Mouse (Mus musculus) frontal cortex, adult 2 months (tissue): ENCODE measurements around the gene Adgrg5. TPM values are rescaled to one million over a fixed set of nuclear protein-coding genes. Genes with fewer than 3 reads are reported as not detected.
A peak's percentile ranks its signal among the peaks of the same experiment; 100 is the strongest.

Experiments used
- DNase-seq, 2 experiments: peaks; one replicate each; pipeline ENCODE4 v3.0.0; 2022; ENCODE audit warnings: low spot score in 1 of 2; ENCODE audit errors: extremely low spot score in 1 of 2
- polyA plus RNA-seq: library from polyadenylated mRNA; depleted of rRNA; stranded (reverse); fragments of >200 nt; gene quantifications from 2 replicates; pipeline ENCODE4 v1.2.3, GENCODE M21; 2012

Gene Adgrg5
- polyA plus RNA-seq, 1 experiment: 0.04 TPM

- no peak for DNase-seq
These were observed 41.3 kb downstream of the Adgrg5 start for GRCm38 (mm10) chr8:94964828-94965227.

DNA sequence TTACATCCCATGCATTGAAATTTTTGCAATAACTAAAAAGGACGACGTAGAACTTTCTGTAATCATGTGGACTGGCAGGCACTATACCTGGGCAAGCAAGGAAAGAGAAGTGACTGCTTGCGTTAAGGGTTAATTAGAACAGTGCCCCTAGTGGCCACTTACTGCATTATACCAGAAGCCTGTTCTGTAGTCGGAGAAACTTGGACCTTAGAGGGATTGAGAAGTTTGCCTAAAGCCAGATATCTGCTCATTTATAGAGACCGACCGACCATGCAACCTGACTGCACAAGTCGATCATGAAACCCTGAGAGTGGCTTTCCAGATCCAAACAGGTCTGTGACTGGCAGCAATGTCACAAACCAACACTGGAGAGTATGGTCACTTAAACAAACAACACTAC, 43.1 kb downstream of the Adgrg5 start:
- peak in 1 of 2 experiments; percentile 63 for DNase-seq

- no peak for DNase-seq
These were observed 43.6 kb downstream of the Adgrg5 start for GRCm38 (mm10) chr8:94967071-94967470.

GRCm38 (mm10) chr8:94967554-94967953, 44.1 kb downstream of the Adgrg5 start:
- DNase-seq: no peak

GRCm38 (mm10) chr8:94973270-94973669, 49.8 kb downstream of the Adgrg5 start:
- DNase-seq: no peak

GRCm38 (mm10) chr8:94973786-94974185, 50.3 kb downstream of the Adgrg5 start:
- DNase-seq: no peak

GRCm38 (mm10) chr8:94974467-94975165, 51.1 kb downstream of the Adgrg5 start, which contains the start of gene Adgrg1:
Gene Adgrg1 (plus strand): TSS chr8:94974751.
- DNase-seq: no peak

GRCm38 (mm10) chr8:94976651-94977417, 53.3 kb downstream of the Adgrg5 start:
- no peak for DNase-seq

GRCm38 (mm10) chr8:94978131-94978530, 54.6 kb downstream of the Adgrg5 start:
- no peak for DNase-seq

DNA sequence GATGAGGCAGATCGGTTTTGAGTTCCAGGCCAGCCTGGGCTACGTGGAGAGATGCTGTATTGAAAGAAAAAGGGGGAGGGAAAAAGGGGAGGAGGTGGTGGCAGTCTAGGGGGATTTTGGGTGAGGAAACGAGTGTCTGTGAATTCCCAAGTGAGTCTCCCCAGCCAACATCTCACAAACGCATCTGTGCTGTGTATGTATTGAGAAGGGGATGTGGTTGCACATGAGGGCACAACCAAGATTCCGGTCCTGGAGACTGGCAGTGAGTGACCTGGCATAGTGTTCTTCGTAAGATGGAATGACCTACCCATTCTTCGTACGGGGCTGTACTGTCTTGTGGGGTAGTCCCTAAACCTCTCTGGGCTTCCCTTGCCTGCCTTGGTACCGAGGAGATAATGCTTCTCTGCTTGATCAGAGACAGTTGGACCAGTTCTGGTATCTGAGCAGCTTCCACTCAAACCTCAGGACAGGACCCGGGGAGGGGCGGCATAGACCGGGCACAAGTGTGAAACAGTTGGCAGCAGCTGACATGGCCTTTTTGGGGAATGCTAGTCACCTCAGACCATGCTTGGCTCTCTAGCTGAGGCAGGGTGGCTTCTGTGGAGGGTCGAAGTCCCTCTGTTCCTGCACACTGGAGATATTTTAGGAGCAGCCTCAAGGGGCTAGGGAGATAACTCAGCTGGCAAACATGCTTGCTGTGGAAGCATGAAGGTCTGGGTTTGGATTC, 55.3 kb downstream of the Adgrg5 start:
- no peak for DNase-seq

DNA sequence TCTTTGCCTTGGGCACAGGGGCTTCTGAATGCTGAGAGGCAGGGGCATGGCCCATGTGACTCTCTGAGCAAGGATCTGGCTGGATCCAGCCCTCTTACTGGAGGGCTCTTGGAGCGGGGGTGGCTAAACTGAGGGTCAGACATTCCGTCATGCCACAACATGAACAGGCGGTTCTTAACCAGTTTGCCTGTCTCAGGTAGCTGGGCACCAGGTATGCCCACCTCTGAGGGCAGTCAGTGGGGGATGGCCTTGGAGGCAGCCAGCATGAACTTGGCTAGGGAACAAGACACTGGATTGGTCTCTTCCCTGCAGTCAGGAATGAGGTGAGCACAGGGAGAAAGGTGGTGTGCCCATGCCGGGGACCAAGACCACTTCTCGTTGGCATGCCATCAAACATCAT, 56.7 kb downstream of the Adgrg5 start:
- no peak for DNase-seq

DNA sequence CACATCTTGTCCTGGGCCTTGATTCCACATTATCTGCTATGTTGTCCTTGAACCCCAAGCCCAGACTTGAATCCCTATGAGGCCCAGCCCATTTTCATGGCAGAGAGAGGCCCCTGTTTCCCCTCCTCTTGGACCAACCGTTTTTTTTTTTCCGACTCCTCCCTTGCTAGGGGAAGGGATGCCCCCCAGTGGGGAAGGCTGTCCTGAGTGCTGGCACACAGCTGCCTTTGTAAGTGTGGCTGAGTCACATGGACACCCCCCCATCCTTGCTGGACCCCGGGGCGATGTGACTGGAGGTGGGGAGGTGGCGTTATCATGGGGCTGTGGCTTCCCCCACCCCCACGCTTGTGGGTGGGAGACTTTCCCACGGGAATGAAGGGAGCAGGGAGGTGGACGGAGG, 57.5 kb downstream of the Adgrg5 start:
- DNase-seq: no peak

DNA sequence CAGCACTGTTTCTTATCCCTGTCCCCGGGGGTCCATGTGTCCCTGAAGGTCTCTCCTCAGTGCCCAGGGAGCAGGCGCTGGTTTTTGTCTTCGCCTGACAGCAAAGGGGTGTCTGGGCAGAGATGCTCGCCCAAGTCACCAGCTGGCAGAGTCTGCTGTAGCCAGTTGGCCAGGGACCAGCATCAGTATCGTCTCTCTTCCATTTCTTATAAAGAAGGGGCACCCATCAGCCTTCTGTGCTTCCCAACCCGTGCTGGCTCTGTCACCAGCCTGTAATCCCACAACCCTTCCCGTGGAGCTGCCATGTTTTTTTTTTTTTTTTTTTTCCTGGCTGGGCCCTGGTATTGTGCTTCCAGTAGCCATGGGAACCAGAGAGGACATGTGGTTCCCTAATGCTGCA, 58.4 kb downstream of the Adgrg5 start:
- no peak for DNase-seq

DNA sequence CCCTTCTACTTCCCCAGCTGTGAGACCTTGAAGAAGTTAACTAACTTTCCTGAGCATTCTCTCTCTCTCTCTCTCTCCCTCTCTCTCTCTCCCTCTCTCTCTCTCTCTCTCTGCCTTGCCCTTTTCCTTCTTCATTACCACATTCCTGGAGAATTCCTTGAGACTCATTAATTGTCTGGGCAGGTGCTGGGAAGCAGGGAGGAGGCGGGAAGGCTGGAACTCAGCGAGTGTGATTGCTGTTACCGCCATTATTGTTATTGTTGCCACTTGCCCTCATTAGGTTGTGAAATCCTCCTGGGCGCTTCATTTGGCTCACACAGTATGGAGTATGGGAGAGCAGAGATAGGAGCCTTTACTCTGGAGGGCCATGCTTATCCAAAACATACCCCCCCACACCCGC, 59.7 kb downstream of the Adgrg5 start:
- DNase-seq: no peak

GRCm38 (mm10) chr8:94983881-94984516, 60.5 kb downstream of the Adgrg5 start:
- peak; percentile 57 to 76 for DNase-seq

DNA sequence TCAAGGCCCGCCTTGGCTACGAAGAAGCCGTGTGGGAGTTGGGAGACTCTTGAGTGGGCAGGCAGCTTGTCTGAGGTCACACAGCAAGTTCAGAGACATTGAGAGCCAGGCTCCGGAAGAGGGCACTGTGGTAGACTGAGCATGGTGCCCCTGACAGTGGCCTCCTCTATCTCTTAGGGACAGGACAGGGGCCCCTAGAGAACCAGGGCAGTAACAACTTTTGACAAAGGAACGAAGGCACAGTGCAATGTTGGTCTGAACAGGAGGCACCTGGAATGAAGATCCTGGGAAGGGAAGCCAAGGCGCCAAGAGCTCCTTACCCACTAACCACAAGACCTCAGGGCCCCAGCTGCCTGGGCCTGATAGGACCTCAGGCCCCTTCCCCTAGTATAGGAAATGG, 61.5 kb downstream of the Adgrg5 start:
- no peak for DNase-seq

- no peak for DNase-seq
These were observed 63.2 kb downstream of the Adgrg5 start for GRCm38 (mm10) chr8:94986676-94987075.

DNA sequence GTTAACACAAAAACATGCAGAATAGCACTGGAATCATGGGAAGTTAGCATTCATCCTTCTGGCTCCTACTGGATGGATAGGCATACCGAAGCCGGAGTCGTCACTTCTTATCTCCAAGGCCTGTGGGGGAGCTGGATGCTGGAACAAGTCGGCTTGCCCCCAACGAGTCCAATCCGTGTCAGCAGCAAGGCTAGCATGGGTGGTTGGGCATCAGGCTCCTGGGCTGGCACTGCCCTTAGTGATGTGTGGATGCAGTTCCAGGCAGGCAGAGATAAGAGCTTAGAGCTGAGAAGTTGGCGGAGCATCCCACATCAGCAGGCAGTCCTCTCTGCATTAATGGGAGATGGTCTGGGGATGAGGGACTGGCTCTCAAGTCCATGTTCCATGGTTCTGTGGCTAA, 64.1 kb downstream of the Adgrg5 start:
- DNase-seq: no peak

DNA sequence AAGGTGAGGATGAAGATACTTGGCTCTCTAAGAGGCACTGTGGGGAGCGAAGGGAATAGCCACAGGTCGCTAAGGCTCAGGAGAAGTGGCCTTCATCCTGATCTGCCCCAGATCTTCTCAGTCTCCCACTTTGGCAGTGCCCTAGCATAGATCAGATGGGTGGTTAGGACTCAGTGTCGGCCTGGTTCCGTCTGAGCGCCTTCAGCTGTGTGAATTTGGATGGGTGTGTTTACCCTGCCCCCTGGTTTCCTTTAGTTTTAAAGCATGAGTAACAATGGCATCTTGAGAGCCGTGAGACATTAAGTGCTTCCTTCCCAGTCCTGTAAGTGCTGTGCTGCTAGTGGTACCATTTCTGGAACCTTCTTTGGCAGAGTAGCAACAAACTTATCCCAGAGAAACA, 65.1 kb downstream of the Adgrg5 start:
- DNase-seq: no peak

GRCm38 (mm10) chr8:94989711-94990110, 66.2 kb downstream of the Adgrg5 start:
- no peak for DNase-seq
